Mouse (Mus musculus) embryonic facial prominence, embryonic 14.5 days (tissue): ENCODE measurements around the gene Dis3l2. TPM values are rescaled to one million over a fixed set of nuclear protein-coding genes. Genes with fewer than 3 reads are reported as not detected.

Source experiments
- ATAC-seq: fragments of 200-750 bp; cut with Nextera tagmentation; 2 replicates; pipeline ENCODE4 v1.8.0; 2017; ENCODE audit warnings: low read depth, moderate number of reproducible peaks, moderate TSS enrichment
- DNase-seq: peaks from one replicate; pipeline ENCODE4 v3.0.0-alpha.2; 2015; ENCODE audit warnings: low spot score
- H3K27ac ChIP-seq: fragments of 300-500 bp; sonication (generic); replicated peaks from 2 replicates; pipeline ENCODE4 v1.5.1; 2014; ENCODE audit warnings: low read depth, mild to moderate bottlenecking, low read length, moderate library complexity
- H3K27me3 ChIP-seq: fragments of 300-500 bp; sonication (generic); replicated peaks from 2 replicates; pipeline ENCODE4 v1.6.1; 2014; ENCODE audit warnings: low read length; ENCODE audit not compliant: control insufficient read depth, insufficient read depth
- H3K36me3 ChIP-seq: fragments of 300-500 bp; sonication (generic); 2 replicates; pipeline ENCODE4 v1.6.1; 2014; ENCODE audit warnings: low read length, mixed read lengths; ENCODE audit not compliant: control insufficient read depth, insufficient read depth
- H3K4me1 ChIP-seq: fragments of 300-500 bp; sonication (generic); 2 replicates; pipeline ENCODE4 v1.6.1; 2014; ENCODE audit warnings: antibody characterized with exemption, low read length; ENCODE audit not compliant: control insufficient read depth, insufficient read depth
- H3K4me2 ChIP-seq: fragments of 300-500 bp; sonication (generic); 2 replicates; pipeline ENCODE4 v1.6.1; 2014; ENCODE audit warnings: low read depth, mild to moderate bottlenecking, low read length, moderate library complexity, mixed read lengths
- H3K4me3 ChIP-seq: fragments of 300-500 bp; sonication (generic); 2 replicates; pipeline ENCODE4 v1.5.1; 2014; ENCODE audit warnings: low read depth, mild to moderate bottlenecking, low read length
- H3K9ac ChIP-seq: fragments of 300-500 bp; sonication (generic); 2 replicates; pipeline ENCODE4 v1.6.1; 2014; ENCODE audit warnings: low read depth, mild to moderate bottlenecking, low read length, moderate library complexity, mixed read lengths
- H3K9me3 ChIP-seq: fragments of 300-500 bp; sonication (generic); 2 replicates; pipeline ENCODE4 v1.6.1; 2016; ENCODE audit warnings: low read length; ENCODE audit not compliant: control insufficient read depth
- WGBS: fragments of 180-500 bp; shearing (Covaris S2); extraction: QIAGEN DNeasy Blood & Tissue Kit; methylation state at CpG from one replicate; pipeline ENCODE4 v1.1.7; 2014; 5-methylcytosine and 5-hydroxymethylcytosine counted together
- polyA plus RNA-seq: library from polyadenylated mRNA; unstranded; fragments of >200 nt; fragmentation: Nextera tagmentation; extraction: Ambion mirVana; gene quantifications from 2 replicates; pipeline ENCODE4 v1.2.1, GENCODE M21; 2014

Gene Dis3l2
- 21.2 and 22.4 TPM in 2 replicates for polyA plus RNA-seq

DNA sequence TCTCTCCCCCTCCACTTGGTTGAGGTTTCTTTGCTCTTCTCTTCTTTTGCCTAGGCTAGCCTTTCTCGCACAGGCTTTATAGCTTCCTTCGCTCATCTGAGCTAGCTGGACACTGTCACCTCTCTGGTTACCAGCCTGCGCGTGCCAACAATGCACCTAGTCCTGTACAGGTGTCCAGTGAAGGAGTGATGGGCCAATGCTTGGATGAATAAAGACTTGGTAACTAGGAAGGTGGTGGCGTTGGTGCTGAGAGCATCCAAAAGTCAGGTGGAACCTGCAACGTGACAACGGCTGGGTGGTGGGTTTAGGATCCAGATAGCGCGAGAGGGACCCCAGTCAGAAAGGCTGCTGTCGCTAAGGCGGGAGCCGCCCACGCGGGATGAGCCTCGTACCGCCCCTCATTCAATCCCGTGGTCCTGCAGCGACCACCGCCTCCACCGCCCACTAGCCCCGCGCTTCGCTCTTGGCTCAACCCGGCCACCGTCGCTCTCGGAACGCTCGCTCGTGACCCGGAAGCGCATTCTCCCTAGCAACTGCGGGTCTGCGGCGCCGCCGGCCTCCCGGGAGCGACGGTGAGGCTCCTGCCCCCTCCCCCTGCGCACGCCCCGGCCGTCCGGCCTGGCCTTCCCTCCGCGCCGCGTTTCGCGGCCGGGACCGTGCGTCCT lies at the start of gene Dis3l2:
Gene Dis3l2 (plus strand): TSS at position 509 of the 665 bp plus-strand sequence.
- H3K4me1 ChIP-seq, result peaks cover 17% of the 10 kb centered on the region
- peak within 1 kb of the TSS; percentile 94 for H3K9ac ChIP-seq
- no peaks in the 10 kb centered on the region for H3K27me3 ChIP-seq
- H3K4me3 ChIP-seq, result peak within 1 kb of the TSS; percentile 76
- H3K9me3 ChIP-seq, result no peaks in the 10 kb centered on the region
- ATAC-seq, result peak; percentile 95
- 3% methylated on average over 24 of the region's 54 CpGs for WGBS
- H3K27ac ChIP-seq, result peak within 1 kb of the TSS; percentile 91
- DNase-seq, result peak; percentile 92
- no peaks in the 10 kb centered on the region for H3K36me3 ChIP-seq
- peak within 1 kb of the TSS; percentile 71 for H3K4me2 ChIP-seq

DNA sequence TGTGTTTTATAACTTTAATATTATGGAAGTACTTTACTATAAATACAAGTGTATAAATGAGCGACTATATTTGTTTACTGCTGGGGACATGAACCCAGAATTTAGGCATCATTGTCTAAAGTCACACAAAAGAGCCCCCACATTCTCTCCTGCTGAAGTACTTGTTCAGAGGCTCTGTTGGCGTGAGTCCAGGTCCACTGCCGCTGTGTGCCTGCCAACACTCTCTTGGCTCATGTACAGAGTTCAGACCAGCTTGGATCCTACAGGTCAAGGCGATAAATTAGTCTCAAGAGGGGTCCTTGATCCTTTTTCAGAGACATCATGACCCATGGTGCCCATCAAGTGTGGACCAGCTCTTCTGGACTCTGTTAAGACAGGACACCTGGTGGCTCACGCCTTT lies 46.5 kb upstream of the Dis3l2 start:
- no peak for ATAC-seq
- Histone ChIP-seq H3K4me2 (no peak overlapping the region), H3K9me3 (no peaks in the 10 kb centered on the region), H3K9ac (no peak overlapping the region), H3K27ac (no peak overlapping the region), H3K4me1 (no peaks in the 10 kb centered on the region), H3K4me3 (no peak overlapping the region), H3K36me3 (no peaks in the 10 kb centered on the region), H3K27me3 (no peaks in the 10 kb centered on the region)
- 93% methylated on average over 5 of the region's 5 CpGs for WGBS
- DNase-seq, result no peak

DNA sequence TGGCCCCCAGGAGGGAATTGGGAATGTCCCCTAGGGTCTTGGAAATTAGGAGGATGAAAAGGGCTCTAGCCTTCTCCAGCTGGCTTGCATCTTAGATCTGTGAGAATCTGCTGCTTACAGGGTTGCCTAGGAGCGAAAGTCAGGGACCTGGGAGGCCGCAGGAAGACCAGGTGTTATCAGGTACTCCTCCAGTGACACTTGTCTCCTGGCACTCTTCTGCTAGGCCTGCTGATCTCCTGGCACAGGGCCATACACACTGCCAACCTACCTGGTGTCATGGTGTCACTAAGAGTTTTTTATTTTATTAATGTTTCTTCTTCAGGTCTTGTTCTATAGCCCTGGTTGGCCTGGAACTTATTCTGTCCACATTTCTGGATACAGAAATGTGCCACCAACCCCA lies 38.5 kb upstream of the Dis3l2 start:
- Histone ChIP-seq H3K4me1 (0 out of 2 replicates have a peak, but pooled peaks cover 5% of the 10 kb centered on the region), H3K36me3 (no peaks in the 10 kb centered on the region), H3K4me3 (no peak overlapping the region), H3K27ac (no peak overlapping the region), H3K27me3 (peaks cover 27% of the 10 kb centered on the region), H3K9ac (no peak overlapping the region), H3K9me3 (no peaks in the 10 kb centered on the region), H3K4me2 (no peak overlapping the region)
- ATAC-seq, result no peak
- 53% methylated on average over 2 of the region's 2 CpGs for WGBS
- no peak for DNase-seq

DNA sequence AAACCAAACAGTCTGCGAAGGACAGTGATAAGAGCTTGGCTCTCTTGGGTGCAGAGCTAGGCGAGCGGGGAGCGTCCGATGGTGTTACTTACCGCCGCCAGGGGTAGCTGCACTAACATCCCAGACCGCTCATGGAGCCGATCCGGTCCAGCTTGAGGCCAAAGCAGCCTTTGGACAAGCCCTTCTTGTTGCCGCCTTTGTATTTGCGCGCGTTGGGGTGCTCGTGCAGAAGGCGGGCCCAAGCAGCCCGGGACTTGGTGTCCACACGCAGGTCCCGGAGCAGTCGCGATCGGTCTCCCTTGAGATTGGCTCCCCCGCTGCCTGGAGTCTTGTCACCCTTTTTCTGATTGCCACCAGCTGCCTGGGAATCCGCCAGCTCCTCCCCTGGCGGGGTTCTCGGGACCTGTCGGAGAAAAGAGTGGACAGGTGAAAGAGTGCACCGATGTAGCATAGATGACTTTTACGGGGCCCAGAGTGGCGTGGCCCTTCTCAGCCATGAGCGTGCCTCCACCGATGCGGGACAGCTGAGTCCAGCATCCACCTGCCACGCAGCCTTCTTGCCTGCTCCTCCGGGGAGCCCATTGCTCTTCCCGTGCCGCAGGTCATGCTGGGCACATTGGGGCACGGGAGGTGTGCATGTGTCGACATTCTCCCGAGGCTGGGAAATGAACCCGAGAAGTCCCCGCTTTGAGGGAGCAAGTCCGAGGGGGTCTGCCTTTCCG lies 33.9 kb upstream of the Dis3l2 start:
- H3K9ac ChIP-seq, result peak overlapping the region; percentile 58
- H3K27ac ChIP-seq, result no peak overlapping the region
- no peaks in the 10 kb centered on the region for H3K9me3 ChIP-seq
- 0 out of 2 replicates have a peak, but pooled peaks cover 13% of the 10 kb centered on the region for H3K4me1 ChIP-seq
- H3K4me2 ChIP-seq, result peak overlapping the region; percentile 83
- ATAC-seq, result peak; percentile 35
- no peaks in the 10 kb centered on the region for H3K36me3 ChIP-seq
- H3K4me3 ChIP-seq, result peak overlapping the region; percentile 49
- H3K27me3 ChIP-seq, result peaks cover 43% of the 10 kb centered on the region
- DNase-seq, result peak; percentile 91
- 1% methylated on average over 39 of the region's 44 CpGs for WGBS

DNA sequence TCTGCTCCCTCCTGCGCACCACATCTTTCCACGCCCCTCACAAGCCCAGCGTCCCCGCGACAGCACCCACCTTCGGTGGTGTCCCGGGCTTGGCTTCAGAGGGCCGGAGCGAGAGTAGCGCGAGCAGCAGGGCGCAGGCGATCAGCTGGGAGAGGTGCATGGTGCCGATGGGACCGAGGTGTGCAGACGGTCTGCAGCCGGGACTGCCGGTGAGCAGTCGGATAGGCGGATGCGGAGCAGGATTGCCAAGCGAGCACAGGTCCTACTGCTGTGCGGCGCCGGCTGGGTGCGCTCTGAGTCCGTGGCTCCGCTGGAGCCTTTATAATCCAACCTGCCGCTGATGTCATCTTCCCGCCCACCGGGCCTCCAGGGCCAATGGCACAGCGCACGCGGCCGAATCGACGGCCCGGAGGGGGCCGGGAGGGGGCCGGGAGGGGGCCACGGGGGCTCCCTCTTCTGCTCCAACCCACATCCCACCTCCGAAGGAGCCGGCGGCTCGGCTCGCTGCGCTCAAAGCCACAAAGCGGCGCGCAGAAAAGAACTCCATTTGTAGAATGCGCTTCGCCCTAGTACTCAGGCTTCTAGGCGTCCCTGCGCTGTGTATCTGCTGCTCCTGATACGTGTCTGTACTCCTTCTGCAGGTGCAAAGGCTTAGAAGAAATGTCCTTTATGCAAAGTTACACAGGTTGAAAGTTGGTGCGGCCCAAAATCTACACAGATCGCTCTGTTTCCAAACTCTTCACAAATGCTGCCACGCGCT lies 33.1 kb upstream of the Dis3l2 start, which contains the start of gene Nppc:
Gene Nppc (minus strand): TSS at position 293 of the 760 bp plus-strand sequence.
- no peaks in the 10 kb centered on the region for H3K36me3 ChIP-seq
- H3K27me3 ChIP-seq, result peaks cover 43% of the 10 kb centered on the region
- H3K4me3 ChIP-seq, result peak within 1 kb of the TSS; percentile 49
- 0 out of 2 replicates have a peak, but pooled peaks cover 17% of the 10 kb centered on the region for H3K4me1 ChIP-seq
- peak within 1 kb of the TSS; percentile 83 for H3K4me2 ChIP-seq
- ATAC-seq (peak; percentile 95), DNase-seq (peak; percentile 95)
- H3K9me3 ChIP-seq, result no peaks in the 10 kb centered on the region
- H3K27ac ChIP-seq, result no peak within 1 kb of the TSS
- 6% methylated on average over 30 of the region's 59 CpGs for WGBS
- H3K9ac ChIP-seq, result peak within 1 kb of the TSS; percentile 58

DNA sequence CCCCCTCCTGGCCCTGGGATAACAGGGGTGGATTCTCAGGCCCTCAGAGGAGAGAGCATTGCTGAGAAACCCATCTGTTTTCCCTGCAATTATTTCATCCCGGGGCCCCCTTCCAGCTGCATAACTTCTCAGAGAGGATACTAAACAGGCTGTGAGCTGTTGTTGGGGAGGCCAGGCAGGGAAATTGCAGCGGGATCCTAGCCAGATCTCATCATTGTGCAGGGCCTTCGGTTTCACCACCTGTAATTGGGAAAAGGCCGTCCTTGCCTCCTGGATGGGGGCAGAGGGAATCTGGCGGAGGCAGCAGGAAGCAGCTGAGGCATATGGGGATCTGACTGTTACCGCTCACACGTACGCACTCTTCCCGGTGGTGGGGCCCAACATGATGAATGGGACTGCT lies 29.2 kb upstream of the Dis3l2 start:
- H3K9ac ChIP-seq, result no peak overlapping the region
- no peak overlapping the region for H3K4me3 ChIP-seq
- WGBS, result 35% methylated on average over 8 of the region's 9 CpGs
- peak; percentile 27; the same call in 1 of the 2 replicates for ATAC-seq
- 0 out of 2 replicates have a peak, but pooled peaks cover 17% of the 10 kb centered on the region for H3K4me1 ChIP-seq
- H3K36me3 ChIP-seq, result no peaks in the 10 kb centered on the region
- no peak overlapping the region for H3K4me2 ChIP-seq
- peaks cover 23% of the 10 kb centered on the region for H3K27me3 ChIP-seq
- DNase-seq, result peak; percentile 79
- no peak overlapping the region; the same call in 1 of the 2 replicates for H3K27ac ChIP-seq
- H3K9me3 ChIP-seq, result no peaks in the 10 kb centered on the region

DNA sequence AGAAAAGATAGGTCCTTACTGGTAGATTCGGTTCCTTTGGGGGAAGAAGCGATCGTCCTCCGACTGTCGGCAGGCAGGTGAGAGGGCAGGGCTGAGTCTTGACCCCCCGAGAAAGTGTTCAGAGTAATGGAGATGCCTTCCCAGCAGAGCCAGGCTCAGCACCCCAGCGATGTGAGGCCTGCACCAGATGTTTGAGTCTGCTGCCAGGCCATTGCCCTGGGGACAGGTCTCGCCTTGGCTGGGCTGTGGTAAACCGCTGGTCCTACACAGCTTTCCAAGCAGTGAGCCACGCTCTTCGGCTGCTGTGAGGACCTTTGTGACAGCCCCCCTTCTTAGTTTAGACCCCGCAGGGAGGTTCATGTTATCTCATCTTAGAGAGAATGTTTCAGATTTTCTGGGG lies 28.5 kb upstream of the Dis3l2 start:
- Histone ChIP-seq H3K9ac (no peak overlapping the region), H3K27me3 (peaks cover 16% of the 10 kb centered on the region), H3K27ac (no peak overlapping the region; the same call in 1 of the 2 replicates), H3K4me1 (0 out of 2 replicates have a peak, but pooled peaks cover 12% of the 10 kb centered on the region), H3K36me3 (no peaks in the 10 kb centered on the region), H3K9me3 (no peaks in the 10 kb centered on the region), H3K4me2 (no peak overlapping the region), H3K4me3 (no peak overlapping the region)
- ATAC-seq (no peak), DNase-seq (peak; percentile 38)
- WGBS, result 65% methylated on average over 12 of the region's 12 CpGs

DNA sequence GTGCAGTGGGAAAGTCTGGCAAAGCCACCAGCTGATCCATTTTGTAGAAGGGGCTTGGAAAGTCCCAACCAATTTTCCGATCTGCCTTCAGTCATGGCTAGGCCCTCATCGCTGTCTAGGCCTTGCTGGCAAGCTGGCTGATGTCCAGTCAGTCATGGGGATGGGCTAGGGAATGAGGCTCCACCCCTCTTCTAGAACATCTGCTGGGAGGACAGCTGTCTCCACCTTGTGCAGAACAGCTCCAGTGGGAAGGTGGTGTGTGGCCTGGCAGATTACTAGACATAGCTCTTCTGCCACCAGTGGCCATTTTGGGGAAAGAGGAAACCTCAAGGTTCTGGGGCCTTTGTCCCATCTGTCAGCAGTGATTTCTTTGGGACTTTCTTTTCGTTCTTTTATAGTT lies 26.0 kb upstream of the Dis3l2 start:
- no peaks in the 10 kb centered on the region for H3K36me3 ChIP-seq
- DNase-seq (peak; percentile 13), ATAC-seq (no peak)
- 0 out of 2 replicates have a peak, but pooled peaks cover 9% of the 10 kb centered on the region for H3K4me1 ChIP-seq
- H3K4me3 ChIP-seq, result no peak overlapping the region
- no peak overlapping the region for H3K4me2 ChIP-seq
- H3K9me3 ChIP-seq, result no peaks in the 10 kb centered on the region
- 77% methylated on average over 3 of the region's 3 CpGs for WGBS
- H3K9ac ChIP-seq, result no peak overlapping the region
- H3K27ac ChIP-seq, result no peak overlapping the region
- H3K27me3 ChIP-seq, result no peaks in the 10 kb centered on the region
